Mouse (Mus musculus) ES-Bruce4 (cell line): ENCODE measurements around the gene AU021092.

Source experiments
- CTCF ChIP-seq: IDR thresholded peaks from one replicate; pipeline ENCODE4 v1.8.1; 2011; ENCODE audit warnings: low read depth, low read length
- EP300 ChIP-seq: IDR thresholded peaks from 2 replicates; pipeline ENCODE4 v1.6.1; 2011; ENCODE audit warnings: low read depth, low read length; ENCODE audit not compliant: insufficient read depth
- POLR2A ChIP-seq: IDR thresholded peaks from one replicate; pipeline ENCODE4 v1.8.1; 2011; ENCODE audit warnings: low read length; ENCODE audit not compliant: insufficient read depth

- no peak for TF ChIP-seq CTCF
- TF ChIP-seq EP300 = no peak
- TF ChIP-seq POLR2A = no peak
These were observed 35.9 kb downstream of the AU021092 start for GRCm38 (mm10) chr16:5186234-5186633.
